Mouse (Mus musculus) heart, adult 2 months (tissue): Measurements from ENCODE around the gene Smad6.

Experiments used
- CTCF ChIP-seq: fragments of 200-600 bp; IDR thresholded peaks from 2 replicates; pipeline ENCODE4 v1.8.1; 2022; ENCODE audit warnings: antibody characterized with exemption, mild to moderate bottlenecking, moderate library complexity
- EP300 ChIP-seq: fragments of 200-500 bp; IDR thresholded peaks from 2 replicates; pipeline ENCODE4 v1.6.1; 2011; ENCODE audit warnings: low read depth, low read length, control low read depth; ENCODE audit not compliant: insufficient read depth

- peak; percentile 64; the same call in 1 of the 2 replicates for TF ChIP-seq EP300
- TF ChIP-seq CTCF: peak; percentile 87; the same call in 1 of the 2 replicates
Observed at GRCm38 (mm10) chr9:63915976-63916375, 105.9 kb downstream of the Smad6 start.
